Mouse (Mus musculus) frontal cortex, adult (tissue): ENCODE measurements around the gene Dusp2.

Experiments
- ATAC-seq: cut with Nextera tagmentation; 2 replicates; pipeline ENCODE4 v1.9.2; 2017; ENCODE audit warnings: mild to moderate bottlenecking, moderate library complexity, mixed read lengths; ENCODE audit not compliant: low TSS enrichment

The Dusp2 gene

DNA sequence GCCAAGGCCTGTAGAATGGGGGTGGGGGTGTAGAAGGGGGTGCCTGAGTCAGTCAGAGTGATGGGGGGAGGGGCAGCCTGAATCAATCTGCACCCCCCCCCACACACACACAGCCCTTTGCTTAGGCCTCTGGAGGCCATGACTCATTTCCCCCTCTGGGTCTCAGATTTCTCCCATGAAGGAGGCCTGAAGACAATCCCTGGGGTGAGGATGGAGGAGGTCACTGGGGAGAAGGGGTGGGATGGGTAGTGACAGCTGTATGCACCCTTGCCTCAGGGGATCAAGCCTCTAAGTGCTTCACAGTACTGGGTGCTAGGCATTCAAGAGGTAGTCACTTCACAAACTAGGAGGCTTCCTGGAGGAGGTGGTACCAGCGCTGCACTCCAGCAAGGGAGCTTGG, 12.3 kb upstream of the Dusp2 start:
- ATAC-seq, result no peak

DNA sequence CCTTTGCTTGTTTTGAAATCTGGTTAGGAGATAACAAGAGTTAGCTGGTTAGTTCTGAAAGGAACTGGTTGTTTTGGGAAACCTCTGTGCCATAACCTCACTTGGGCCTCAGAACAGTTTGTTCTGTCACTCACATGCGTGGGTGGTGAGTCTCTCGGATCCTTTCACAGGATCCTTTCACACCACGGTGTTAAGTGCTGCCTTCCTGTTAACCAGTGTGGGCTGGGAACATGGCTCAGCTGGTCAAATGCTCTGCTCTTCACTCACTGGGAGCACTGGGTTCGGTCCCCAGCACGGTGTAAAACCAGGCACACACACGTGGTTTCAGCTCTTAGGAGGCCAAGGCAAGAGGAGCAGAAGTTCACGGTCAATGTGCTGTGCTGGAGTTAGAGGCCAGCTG, 11.5 kb upstream of the Dusp2 start:
- no peak for ATAC-seq

DNA sequence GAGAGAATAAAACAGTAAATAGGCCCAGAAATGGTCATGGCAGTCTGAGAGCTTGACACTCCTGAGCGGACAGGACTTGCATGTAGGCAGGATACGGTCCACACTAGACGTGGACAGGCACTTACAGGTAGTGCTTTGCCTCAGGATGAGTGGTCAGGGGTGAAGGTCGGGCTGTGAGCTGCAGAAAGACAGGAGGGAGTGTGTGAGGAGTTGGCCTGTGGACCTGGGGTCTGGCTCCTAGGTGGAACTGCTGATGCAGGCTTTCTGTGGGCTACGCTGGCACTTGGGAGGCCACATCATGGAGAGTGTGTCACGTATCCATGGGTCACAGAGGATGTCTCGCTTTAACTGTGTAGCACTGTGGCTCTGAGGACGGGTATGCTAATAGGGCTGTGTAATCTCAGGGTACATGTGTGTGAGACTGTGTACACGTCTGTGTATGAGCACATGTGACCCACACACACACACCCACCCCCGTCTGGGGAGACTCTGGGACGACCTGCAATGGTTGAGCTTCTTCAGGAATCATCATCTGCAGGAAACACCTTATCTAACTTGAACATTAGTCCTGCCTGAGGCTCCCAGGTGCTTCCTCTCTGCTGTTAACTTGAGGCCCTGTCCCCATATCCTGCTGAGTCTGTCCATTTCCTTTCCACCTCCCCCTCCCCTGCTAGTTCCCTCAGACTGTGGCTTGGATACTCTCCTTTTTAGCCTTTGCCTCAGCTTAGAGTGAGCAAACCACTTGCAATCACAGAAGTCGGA, 7.7 kb upstream of the Dusp2 start:
- no peak for ATAC-seq

DNA sequence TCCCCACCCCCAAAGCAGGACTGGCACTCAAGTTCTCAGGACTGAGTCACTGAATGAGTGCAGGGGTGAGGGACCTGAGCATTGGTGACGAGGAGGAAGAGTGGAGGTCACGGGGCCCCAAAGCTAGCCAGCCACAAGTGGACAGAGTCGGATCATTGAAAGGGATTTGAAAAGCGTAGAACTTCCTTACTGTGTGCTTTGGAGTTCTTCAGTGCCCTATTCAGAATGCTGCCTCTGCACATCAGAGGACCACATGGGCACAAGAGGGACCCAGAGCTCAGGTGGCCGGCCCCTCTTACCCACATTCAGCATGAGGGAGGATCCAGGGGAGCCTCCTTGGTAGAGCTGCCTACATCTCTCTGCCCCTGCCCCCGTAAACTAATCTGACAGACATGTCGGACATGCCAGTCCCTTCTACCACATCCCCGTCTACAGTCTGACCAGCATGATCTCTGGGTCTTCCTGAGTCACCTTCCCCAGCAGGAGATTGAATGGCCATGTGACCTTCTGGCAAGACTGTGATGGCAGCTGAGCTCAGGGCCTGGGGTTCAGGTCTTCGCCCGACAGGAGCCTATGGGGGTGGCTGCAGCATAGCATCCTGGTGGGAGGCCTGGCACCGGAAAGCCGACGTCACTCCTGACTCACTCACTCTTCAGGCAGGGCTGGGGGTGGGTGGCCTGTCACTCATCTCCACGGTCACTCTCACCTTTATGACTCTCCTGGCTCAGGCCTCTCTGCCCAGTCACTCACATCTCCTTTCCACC, 3.0 kb upstream of the Dusp2 start:
- ATAC-seq, result no peak

DNA sequence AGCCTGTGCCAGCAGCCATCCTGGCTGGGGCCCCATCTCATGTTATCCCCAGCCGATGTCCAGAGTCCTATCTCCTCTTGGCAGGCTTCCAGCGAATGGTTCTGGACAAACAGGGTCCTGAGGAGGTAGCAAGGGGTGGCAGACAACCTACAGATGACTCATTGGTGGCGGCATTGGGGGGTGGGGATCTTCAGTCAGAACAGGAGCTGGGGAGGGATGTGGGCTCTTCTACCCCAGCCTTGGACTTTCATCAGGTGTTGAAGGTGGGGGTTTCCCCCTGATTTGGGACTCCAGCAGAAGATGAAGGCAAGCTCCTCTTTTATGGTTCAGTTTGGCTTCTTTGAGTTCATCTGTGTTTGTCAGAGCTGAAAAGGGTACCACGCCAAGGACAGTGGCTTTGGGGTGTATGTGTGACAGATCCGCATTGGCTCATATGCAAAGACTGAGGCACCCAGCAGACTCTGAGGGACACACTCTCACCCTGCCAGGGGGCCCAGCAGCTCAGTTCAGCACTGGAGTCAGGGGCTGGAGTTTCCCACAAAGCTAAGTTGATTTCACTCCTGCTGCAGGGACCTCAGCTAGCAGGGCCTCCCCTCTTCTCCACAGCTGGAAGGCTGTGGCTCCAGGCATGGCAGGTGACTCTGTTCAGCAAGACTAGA, 1.9 kb upstream of the Dusp2 start:
- ATAC-seq, result no peak

DNA sequence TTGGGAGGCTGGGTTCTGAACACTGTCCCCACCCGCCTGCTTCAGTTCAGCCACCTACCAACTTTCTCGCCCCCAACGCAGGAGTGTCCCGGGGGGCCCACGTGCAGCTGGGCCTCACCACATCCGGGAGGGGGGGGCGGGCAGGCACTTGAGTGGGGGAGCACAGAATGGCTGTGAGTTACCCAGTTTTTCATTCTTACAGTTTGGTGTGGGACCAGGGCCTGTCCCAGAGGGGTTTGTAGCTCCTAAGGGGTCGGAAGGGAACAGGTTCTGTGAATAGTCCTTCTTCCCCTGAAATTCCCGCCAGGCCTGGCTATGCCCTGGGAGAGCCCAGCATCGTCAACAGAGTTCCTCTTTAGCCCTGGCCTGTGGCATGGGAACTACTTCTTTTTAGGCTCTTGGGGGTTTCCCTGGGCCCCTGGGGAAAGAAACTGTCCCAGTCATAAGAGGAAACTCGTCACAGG, 849 bp upstream of the Dusp2 start:
- ATAC-seq, result no peak

DNA sequence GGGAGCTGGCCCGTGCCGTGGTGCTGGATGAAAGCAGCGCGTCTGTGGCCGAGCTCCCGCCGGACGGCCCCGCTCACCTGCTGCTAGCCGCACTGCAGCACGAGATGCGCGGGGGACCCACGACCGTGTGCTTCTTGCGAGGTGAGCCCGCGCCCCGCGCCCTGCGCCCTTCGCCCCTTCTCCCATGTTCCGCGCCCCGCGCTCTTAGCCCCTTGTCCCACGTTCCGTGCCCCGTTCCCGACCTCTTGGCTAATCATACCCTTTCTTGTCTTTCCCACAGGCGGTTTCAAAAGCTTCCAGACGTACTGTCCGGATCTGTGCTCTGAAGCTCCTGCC, 506 bp downstream of the Dusp2 start:
- ATAC-seq, result no peak

DNA sequence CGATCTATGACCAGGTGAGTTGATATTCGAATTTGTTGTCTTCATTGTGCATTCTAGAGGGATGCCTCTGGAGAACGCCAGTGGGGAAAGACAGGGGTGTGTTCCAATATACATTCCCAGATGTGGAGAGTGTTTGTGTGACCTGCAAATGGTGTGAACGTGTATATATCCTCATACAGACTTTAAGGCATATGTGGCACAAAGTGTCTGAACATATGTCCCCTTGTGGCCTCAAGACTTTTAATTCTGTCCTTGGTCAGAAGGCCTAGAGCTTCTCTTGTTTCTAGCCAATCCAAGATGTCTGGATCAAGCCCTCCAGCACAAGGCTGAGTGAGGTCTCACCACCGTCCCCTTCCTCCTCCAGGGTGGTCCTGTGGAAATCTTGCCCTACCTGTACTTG, 926 bp downstream of the Dusp2 start:
- ATAC-seq, result no peak

DNA sequence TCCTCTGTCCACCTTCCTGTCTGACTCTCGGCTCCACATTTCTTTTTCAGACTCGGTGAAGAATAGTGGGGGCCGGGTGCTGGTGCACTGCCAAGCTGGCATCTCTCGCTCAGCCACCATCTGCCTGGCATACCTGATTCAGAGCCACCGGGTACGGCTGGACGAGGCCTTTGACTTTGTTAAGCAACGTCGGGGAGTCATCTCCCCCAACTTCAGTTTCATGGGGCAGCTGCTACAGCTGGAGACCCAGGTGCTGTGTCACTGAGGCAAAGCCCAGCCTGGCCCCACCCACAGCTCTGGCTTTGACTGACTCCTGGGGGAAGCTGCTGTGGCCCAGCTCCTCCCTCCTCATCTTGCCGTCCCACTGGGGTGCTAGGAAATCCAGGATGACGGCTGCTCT, 1.6 kb downstream of the Dusp2 start:
- no peak for ATAC-seq

DNA sequence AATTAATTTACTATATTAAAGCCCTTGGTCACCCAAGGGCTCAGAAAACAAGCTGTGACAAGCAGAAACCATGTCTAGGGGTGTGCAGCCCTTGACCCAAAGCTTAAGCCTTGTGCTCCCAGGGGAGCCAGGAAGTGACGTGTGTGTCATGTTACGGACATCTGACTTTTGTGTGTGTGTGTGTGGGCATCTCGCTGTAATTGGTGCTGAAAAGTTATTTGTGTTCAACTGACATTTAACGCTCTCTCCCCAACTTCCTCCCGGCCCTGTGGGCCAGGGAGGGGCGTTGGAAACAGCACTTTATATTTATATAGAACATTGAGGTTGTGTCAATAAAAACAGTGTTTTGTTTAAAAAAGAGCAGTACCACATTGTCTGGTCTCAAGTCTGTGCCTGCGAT, 2.1 kb downstream of the Dusp2 start:
- ATAC-seq, result no peak

DNA sequence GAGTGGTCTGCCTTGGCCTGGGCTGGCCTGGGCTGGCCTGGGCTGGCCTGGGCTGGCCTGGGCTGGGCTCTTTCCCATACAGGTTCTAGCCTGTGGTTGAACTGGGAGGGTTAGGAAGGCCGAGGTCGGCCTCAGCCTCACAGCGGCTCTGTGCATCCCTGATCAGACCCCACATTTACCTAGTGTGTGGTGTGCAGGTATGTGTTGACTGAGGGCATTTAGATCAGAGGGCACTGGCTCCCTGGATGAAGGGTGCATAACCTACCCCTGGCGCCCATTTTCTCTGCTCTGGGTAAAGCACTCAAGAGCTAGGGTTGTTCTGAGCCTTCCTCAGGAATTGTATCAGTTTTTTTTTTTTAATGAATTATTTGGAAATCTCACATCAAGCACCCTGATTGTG, 2.5 kb downstream of the Dusp2 start, which contains the start of gene Astl:
Gene Astl (plus strand): TSS at position 224 of the 400 bp plus-strand sequence.
- ATAC-seq, result no peak

DNA sequence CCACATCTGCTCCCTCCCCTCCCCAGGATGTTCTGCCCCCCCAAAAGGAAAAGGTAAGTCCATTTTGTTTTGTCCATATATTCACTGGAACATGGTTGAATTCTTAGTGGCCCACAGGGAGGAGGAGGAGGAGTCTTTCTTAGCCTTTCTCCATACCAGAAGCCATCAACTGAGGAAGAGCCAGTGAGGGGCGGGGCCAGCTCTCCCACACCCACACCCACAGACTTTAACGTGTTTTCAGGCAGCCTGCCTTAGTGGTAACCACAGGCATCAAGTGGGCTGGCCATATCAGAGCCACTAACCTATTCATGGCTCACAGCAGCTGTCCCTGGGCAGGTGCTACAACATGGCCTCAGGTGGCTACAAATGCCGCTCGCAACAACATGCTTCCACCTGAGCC, 2.9 kb downstream of the Dusp2 start:
- no peak for ATAC-seq

DNA sequence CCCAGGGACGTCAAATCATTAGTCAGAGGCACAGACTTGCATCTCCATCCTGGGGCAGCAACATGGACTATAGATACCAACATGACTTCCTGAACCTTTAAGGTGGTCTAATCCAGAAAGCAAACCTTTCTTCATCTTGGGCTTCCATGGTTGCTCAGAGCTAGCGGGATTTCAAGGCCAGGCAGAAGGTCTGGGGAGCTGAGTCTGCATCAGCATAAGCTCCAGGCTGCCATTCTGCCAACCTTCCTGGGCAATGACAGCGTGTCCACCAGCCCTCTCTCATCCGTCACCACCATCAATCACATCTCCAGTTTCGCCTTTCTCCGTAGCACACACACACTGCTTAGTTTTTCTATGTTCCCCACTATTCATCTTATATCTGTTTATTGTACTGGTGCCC, 3.3 kb downstream of the Dusp2 start:
- ATAC-seq, result no peak

DNA sequence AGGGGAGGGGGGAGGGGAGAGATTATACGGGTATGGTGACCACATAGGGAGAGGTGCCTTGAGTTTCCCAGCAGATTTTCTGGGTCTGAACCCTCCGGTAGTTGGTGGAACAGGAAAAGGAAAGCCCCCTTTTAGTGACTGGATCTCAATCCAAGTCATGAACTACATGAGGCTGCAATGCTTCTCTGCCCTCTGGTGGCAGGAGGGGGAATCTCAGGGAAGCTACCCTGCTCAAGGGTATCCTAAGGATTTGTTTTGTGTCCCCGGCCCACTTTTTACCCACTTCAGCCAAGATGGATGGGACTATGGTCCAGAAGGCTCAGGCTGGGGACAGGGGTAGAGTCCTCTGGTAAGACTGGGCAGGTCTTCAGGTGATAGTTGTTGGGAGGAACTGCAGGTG, 5.2 kb downstream of the Dusp2 start:
- ATAC-seq, result 0 out of 2 replicates have a peak, but pooled peaks have one; percentile 51

DNA sequence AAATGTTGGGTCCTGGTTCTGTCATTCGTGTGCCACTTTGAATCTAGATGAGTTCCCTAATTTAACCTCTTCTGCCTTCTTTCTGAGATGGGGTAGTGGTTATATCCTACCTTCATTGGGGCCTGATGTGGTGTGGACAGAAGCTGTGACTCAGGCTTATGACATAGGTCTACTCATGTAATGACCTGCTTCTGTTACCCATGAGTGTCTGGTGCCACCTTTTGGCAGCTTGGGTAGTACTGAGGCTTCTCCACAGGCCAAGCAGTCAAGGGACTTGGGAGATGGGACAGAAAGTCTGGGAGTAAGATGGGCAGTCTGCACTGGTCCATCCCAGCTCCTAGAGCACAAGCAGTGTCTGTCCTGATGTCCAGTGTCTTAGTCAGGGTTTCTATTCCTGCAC, 10.4 kb downstream of the Dusp2 start:
- no peak for ATAC-seq

DNA sequence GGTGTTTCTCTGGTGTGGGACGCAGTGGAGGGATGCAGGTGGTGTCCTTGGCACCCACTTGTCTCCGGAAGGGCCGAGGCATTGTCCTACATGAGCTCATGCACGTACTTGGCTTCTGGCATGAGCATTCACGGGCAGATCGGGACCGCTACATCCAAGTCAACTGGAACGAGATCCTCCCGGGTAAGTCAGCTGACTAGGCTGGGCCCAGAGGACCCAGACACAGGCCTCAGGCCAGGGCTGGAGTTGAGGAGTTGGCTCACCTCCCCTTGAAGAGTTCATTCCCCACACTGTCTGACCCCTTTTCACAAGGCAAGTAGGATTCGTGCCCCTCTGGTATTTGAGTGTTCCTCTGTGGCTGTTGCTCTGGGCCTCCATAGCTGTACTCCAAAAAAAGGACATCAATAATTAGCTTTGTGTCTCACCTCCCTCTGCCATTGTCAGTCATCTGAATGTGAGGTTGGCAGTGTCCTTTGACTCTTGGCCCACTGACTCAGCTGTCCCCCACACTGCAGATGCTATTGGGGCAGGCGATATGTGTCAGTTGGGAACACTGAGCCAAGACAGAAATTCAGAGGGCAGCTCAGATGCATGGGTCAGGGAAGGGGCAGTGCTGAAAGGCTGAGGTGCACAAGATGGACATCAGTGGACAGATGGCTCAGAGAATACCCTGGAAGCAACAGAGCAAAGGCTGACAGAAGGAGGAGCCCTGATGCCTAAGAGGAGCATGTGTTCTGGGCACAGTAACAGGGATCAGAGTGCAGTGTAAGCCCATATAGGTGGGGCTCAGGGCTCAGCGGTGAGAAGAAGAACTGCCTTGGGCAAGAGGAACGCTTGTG, 11.4 kb downstream of the Dusp2 start:
- no peak for ATAC-seq

DNA sequence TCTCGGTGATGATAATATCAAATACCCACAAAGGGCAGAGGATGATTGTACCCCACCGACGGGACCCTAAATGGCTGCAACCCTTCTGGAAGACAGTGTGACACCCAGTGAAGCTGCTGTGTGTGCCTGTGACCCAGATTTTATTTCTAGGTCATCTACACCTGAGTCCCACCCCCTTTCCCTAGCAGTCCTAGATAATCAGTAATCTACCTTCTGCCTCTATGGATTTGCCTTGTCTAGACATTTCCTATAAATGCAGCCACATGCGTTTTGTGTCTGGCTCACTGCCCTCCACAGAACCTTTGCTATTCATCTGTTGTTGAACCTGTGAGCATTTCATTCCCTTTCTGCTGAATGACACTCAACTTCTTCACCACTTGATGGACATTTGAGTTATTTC, 17.9 kb downstream of the Dusp2 start:
- no peak for ATAC-seq

DNA sequence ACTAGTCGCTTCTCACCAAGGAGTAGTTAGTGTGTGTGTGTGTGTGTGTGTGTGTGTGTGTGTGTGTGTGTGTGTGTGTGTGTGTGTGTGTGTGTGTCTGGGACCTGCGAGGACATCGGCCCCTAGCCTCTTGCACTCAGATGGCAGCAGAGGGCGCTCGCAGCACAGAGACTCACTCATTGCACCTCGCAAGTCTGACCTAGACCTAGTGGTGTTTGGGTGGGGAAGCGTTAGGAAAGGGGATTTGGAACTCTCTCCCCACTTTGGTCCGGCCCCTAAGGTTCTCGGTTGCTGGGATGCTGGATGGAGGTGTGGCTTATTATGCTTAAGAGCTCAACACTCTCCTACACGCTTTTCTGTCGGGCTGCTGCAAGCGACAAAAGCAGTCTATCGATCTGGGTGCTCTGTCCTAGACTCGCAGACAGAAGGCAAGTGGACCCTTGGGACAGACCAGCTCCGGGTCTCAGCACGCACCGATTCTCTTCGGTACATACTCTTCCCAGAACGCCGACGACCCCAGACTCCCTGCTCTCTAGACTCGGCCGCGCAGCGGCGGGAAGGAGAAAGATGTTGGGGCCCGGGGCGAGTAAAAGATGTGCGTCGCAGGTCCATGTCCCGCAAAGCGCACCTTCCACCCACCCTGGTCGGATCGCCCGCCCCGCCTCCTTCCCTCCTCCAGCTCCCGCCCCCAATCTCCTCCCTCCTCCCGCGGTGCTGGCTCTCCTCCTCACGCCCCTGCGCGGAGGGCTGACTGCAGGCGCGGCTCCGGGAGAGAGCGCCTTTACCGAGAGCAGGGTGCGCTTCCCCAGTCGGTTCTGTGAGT, 26.7 kb downstream of the Dusp2 start, which contains the start of gene Adra2b:
Gene Adra2b (plus strand): TSS at position 750 of the 823 bp plus-strand sequence.
- peak; percentile 95 for ATAC-seq

DNA sequence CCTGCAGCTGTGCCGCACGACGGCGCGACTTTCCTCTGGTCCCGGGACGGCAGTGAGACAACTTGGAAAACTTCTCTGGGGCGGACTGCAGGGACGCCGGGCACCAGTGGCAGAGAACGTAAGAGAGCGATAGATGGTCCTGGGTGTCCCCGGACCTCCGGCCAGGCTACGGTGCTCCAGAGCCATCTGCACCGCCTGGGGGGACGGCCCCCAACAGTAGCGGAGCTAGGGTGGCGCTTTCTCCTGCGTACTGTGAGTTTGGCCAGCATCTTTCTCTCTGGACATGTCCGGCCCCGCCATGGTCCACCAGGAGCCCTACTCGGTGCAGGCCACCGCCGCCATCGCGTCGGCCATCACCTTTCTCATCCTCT, 27.3 kb downstream of the Dusp2 start:
- ATAC-seq, result no peak

DNA sequence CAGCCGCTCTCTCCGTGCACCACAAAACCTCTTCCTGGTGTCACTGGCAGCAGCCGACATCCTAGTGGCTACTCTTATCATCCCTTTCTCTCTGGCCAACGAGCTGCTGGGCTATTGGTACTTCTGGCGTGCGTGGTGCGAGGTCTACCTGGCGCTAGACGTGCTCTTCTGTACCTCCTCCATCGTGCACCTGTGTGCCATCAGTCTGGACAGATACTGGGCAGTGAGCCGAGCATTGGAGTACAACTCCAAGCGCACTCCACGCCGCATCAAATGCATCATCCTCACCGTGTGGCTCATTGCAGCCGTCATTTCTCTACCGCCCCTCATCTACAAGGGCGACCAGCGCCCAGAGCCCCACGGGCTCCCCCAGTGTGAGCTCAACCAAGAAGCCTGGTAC, 27.7 kb downstream of the Dusp2 start:
- no peak for ATAC-seq

DNA sequence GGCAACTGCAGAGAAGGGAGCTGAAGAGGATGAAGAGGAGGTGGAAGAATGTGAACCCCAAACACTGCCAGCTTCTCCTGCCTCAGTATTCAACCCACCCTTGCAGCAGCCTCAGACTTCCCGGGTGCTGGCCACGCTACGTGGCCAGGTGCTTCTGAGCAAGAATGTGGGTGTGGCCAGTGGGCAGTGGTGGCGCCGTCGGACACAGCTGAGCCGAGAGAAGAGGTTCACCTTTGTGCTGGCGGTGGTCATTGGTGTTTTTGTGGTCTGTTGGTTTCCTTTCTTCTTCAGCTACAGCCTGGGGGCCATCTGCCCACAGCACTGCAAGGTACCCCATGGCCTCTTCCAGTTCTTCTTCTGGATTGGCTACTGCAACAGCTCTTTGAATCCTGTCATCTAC, 28.5 kb downstream of the Dusp2 start:
- no peak for ATAC-seq
